8 mouse cellular contexts compared by ENCODE assay signal in genomic region chr4:62286992-62287900, GRCm38 (mm10). TPM values are rescaled to one million over a fixed set of nuclear protein-coding genes. Genes with fewer than 3 reads are reported as not detected.
DNase-seq lines count a peak whose midpoint lies in the region; ATAC-seq lines count a peak whose summit lies in the region.

No protein-coding gene starts in this region.

- H3K4me2 ChIP-seq in midbrain, embryonic 11.5 days = peak overlapping the region; percentile 81

- no peaks in the 10 kb centered on the region for H3K36me3 ChIP-seq in limb, embryonic 10.5 days
- no peaks in the 10 kb centered on the region for H3K36me3 ChIP-seq in midbrain, embryonic 11.5 days (ENCODE audit: control insufficient read depth, insufficient read depth, low read length)

- H3K27ac ChIP-seq in limb, embryonic 10.5 days = peak overlapping the region; percentile 80
- no peak overlapping the region for H3K27ac ChIP-seq in midbrain, embryonic 11.5 days (ENCODE audit: low read depth, low read length)

- WGBS in limb, embryonic 10.5 days = 16% methylated on average over 12 of the region's 12 CpGs
- 20% methylated on average over 12 of the region's 12 CpGs for WGBS in midbrain, embryonic 11.5 days

- H3K27me3 ChIP-seq in limb, embryonic 10.5 days (ENCODE audit: low read depth, poor library complexity, severe bottlenecking) = no peaks in the 10 kb centered on the region
- no peaks in the 10 kb centered on the region for H3K27me3 ChIP-seq in midbrain, embryonic 11.5 days (ENCODE audit: control insufficient read depth, insufficient read depth, low read length)

- peaks cover 18% of the 10 kb centered on the region for H3K4me1 ChIP-seq in limb, embryonic 10.5 days
- H3K4me1 ChIP-seq in midbrain, embryonic 11.5 days (ENCODE audit: control insufficient read depth, insufficient read depth, low read length) = no peaks in the 10 kb centered on the region

- peak; percentile 10 to 56 for DNase-seq in spleen, postnatal 4 days (ENCODE audit: low spot score in 2 of 2)
- DNase-seq in spleen, adult 18-20 months = no peak
- DNase-seq in embryo, embryonic 10.5 days (ENCODE audit: low spot score) = peak; percentile 39
- peak; percentile 41 to 46 for DNase-seq in heart, postnatal 10 days
- DNase-seq in limb, embryonic 10.5 days (ENCODE audit: low spot score) = peak; percentile 41
- DNase-seq in midbrain, embryonic 11.5 days (ENCODE audit: low spot score, missing footprints) = no peak
- DNase-seq in layer of hippocampus, adult 11-12 months (ENCODE audit: low spot score) = no peak
- DNase-seq in frontal cortex, adult 2 months (ENCODE audit: extremely low spot score in 1 of 2, low spot score in 1 of 2) = no peak

- peak overlapping the region; percentile 68 for H3K9ac ChIP-seq in midbrain, embryonic 11.5 days (ENCODE audit: low read length)

- no peak for ATAC-seq in midbrain, embryonic 11.5 days (ENCODE audit: low FRiP score)

- peak overlapping the region; percentile 84 for H3K4me3 ChIP-seq in limb, embryonic 10.5 days
- H3K4me3 ChIP-seq in midbrain, embryonic 11.5 days (ENCODE audit: low read depth, low read length) = peak overlapping the region; percentile 71

- H3K9me3 ChIP-seq in limb, embryonic 10.5 days (replicated peaks) = no peaks in the 10 kb centered on the region
- no peaks in the 10 kb centered on the region for H3K9me3 ChIP-seq in midbrain, embryonic 11.5 days (ENCODE audit: control insufficient read depth, low read length)

- intact Hi-C loops in heart, postnatal 10 days (cut with DNase I) = no loop called here

RNA-seq across cellular contexts. Expression of gene Slc31a2, which starts 24.9 kb away (rescaled TPM):
- 10 to 100 TPM; 12.5 to 13.4 TPM for total RNA-seq in heart, postnatal 10 days (2021)
- 10.8 and 11.0 TPM in 2 replicates for polyA plus RNA-seq in limb, embryonic 10.5 days (2016; fragmentation: Nextera tagmentation; extraction: Ambion mirVana)
- 9.1 and 10.2 TPM in 2 replicates for polyA plus RNA-seq in midbrain, embryonic 11.5 days (2014; fragmentation: Nextera tagmentation; extraction: Ambion mirVana)
- polyA plus RNA-seq in frontal cortex, adult 2 months (2012; rRNA removed) = 10.3 and 11.6 TPM in 2 replicates

RNA-seq across cellular contexts. Expression of gene Zfp37, which starts 56.4 kb away (rescaled TPM):
- total RNA-seq in heart, postnatal 10 days (2021) = 1 to 10 TPM; 3.9 to 4.7 TPM
- polyA plus RNA-seq in limb, embryonic 10.5 days (2016; fragmentation: Nextera tagmentation; extraction: Ambion mirVana) = 14.9 and 19.4 TPM in 2 replicates
- polyA plus RNA-seq in midbrain, embryonic 11.5 days (2014; fragmentation: Nextera tagmentation; extraction: Ambion mirVana) = 29.3 and 35.7 TPM in 2 replicates
- 11.6 and 11.9 TPM in 2 replicates for polyA plus RNA-seq in frontal cortex, adult 2 months (2012; rRNA removed)

Comparison
In these comparisons a context has a peak if more than half of its experiments do, and no peak if none do; other contexts are left out.
1. DNase-seq: peak in spleen, postnatal 4 days (2 of 2), embryo, embryonic 10.5 days (single experiment), heart, postnatal 10 days (2 of 2) and limb, embryonic 10.5 days (single experiment); none in spleen, adult 18-20 months (0 of 2), midbrain, embryonic 11.5 days (single experiment), layer of hippocampus, adult 11-12 months (single experiment) and frontal cortex, adult 2 months (0 of 2).